ENCODE assay signal across 19 mouse cellular contexts in the genomic region with DNA sequence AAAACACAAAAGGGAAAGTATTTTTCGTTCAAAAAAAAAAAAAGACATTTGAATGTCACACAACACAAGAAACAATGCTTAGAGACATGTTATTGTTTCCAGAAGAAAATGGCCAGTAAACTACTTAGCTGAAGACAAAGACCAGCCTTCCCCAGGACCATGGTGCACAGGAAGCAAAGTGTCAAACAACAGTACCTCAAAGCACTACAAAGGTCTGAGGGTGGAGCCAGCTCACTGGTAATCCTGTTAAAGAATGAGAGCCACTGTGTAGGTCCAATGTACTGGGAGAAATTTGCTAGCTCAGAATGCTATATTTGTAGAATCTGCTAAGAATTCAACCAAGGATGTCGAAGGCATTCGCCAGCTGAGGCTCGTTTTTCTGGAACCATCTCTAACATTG.
DNase-seq lines count a peak whose midpoint lies in the region; ATAC-seq and TF ChIP-seq lines count a peak whose summit lies in the region.
"Had no signal": no experiment of that assay in that cellular context is flagged by ENCODE, and none has a peak within 500 bp of the region (broad histone marks: within the 10 kb centered on the region; RNA-seq: fewer than 3 reads in every experiment).

No protein-coding gene starts in this region.

- no peaks in the 10 kb centered on the region for H3K79me2 ChIP-seq in MEL (ENCODE audit: control insufficient read depth, insufficient read depth, low read length, poor library complexity)

- no peak for TF ChIP-seq POLR2A in MEL (IDR thresholded peaks at IDR 0.05; ENCODE audit: control insufficient read depth in 1 of 2, insufficient read depth in 1 of 2, low read depth in 1 of 2, low read length in 2 of 2, poor library complexity in 1 of 2)

- TF ChIP-seq EP300 in MEL (IDR thresholded peaks at IDR 0.05; ENCODE audit: low read depth in 1 of 2, low read length in 2 of 2): no peak

- peaks cover 2% of the 10 kb centered on the region for H3K4me1 ChIP-seq in heart, embryonic 10.5 days
- no peaks in the 10 kb centered on the region for H3K4me1 ChIP-seq in lung, embryonic 16.5 days (replicated peaks; ENCODE audit: control insufficient read depth, insufficient read depth, low read length)
- H3K4me1 ChIP-seq in MEL (ENCODE audit: control insufficient read depth in 1 of 2, insufficient read depth in 2 of 2, low read length in 2 of 2): peaks cover 0 to 4% of the 10 kb centered on the region in 2 experiments; a peak in 1 of 4 replicates
- H3K4me1 ChIP-seq in midbrain, embryonic 15.5 days: no peaks in the 10 kb centered on the region
- H3K4me1 ChIP-seq: embryonic facial prominence, embryonic 13.5 days; intestine, embryonic 15.5 days; liver, embryonic 12.5 days had no signal

- H3K36me3 ChIP-seq in heart, embryonic 10.5 days: peaks cover 74% of the 10 kb centered on the region
- H3K36me3 ChIP-seq in lung, embryonic 16.5 days (ENCODE audit: control insufficient read depth, insufficient read depth, low read length): peaks cover 15% of the 10 kb centered on the region
- H3K36me3 ChIP-seq in MEL (ENCODE audit: control insufficient read depth in 1 of 2, insufficient read depth in 2 of 2, low read length in 2 of 2): peaks cover 10 to 17% of the 10 kb centered on the region in 2 experiments
- peaks cover 15% of the 10 kb centered on the region for H3K36me3 ChIP-seq in midbrain, embryonic 15.5 days (replicated peaks)

- no peak overlapping the region for H3K4me3 ChIP-seq in heart, embryonic 10.5 days
- H3K4me3 ChIP-seq in lung, embryonic 16.5 days (ENCODE audit: low read length): no peak overlapping the region
- H3K4me3 ChIP-seq in MEL (ENCODE audit: control insufficient read depth in 1 of 2, insufficient read depth in 1 of 2, low read depth in 2 of 2, low read length in 2 of 2): no peak overlapping the region
- no peak overlapping the region for H3K4me3 ChIP-seq in midbrain, embryonic 15.5 days
- H3K4me3 ChIP-seq: embryonic facial prominence, embryonic 13.5 days; intestine, embryonic 15.5 days; liver, embryonic 12.5 days had no signal

- no peak overlapping the region for H3K27ac ChIP-seq in heart, embryonic 10.5 days
- no peak overlapping the region for H3K27ac ChIP-seq in lung, embryonic 16.5 days (ENCODE audit: low read length)
- H3K27ac ChIP-seq in MEL (ENCODE audit: control insufficient read depth, low read depth, low read length): no peak overlapping the region
- H3K27ac ChIP-seq in midbrain, embryonic 15.5 days: peak overlapping the region; percentile 25; the same call in 1 of the 2 replicates
- H3K27ac ChIP-seq: embryonic facial prominence, embryonic 13.5 days; intestine, embryonic 15.5 days; liver, embryonic 12.5 days had no signal

- TF ChIP-seq RAD21 in MEL (IDR thresholded peaks at IDR 0.05; ENCODE audit: low read depth, low read length): no peak

- ATAC-seq in lung, embryonic 16.5 days (ENCODE audit: low read depth): 0 out of 2 replicates have a peak, but pooled peaks have one; percentile 52
- ATAC-seq in midbrain, embryonic 15.5 days (replicated peaks): no peak
- ATAC-seq: intestine, embryonic 15.5 days; liver, embryonic 12.5 days; Patski had no signal

- H3K27me3 ChIP-seq in heart, embryonic 10.5 days (ENCODE audit: insufficient read depth, poor library complexity, severe bottlenecking): no peaks in the 10 kb centered on the region
- no peaks in the 10 kb centered on the region for H3K27me3 ChIP-seq in lung, embryonic 16.5 days (ENCODE audit: control insufficient read depth, insufficient read depth, low read depth, low read length)
- no peaks in the 10 kb centered on the region for H3K27me3 ChIP-seq in MEL (ENCODE audit: control insufficient read depth in 1 of 2, insufficient read depth in 2 of 2, low read length in 2 of 2)
- no peaks in the 10 kb centered on the region for H3K27me3 ChIP-seq in midbrain, embryonic 15.5 days (replicated peaks)
- H3K27me3 ChIP-seq: embryonic facial prominence, embryonic 13.5 days; intestine, embryonic 15.5 days; liver, embryonic 12.5 days; Patski had no signal

- WGBS in heart, embryonic 10.5 days: 86% methylated on average over 4 of the region's 4 CpGs
- 80% methylated on average over 4 of the region's 4 CpGs for WGBS in lung, embryonic 16.5 days
- WGBS in midbrain, embryonic 15.5 days: 65% methylated on average over 4 of the region's 4 CpGs

- TF ChIP-seq CTCF in MEL (IDR thresholded peaks at IDR 0.05 in 2 of 3, conservative IDR thresholded peaks at IDR 0.05 in 1 of 3; ENCODE audit: control insufficient read depth in 1 of 3, insufficient read depth in 1 of 3, low read depth in 2 of 3, low read length in 3 of 3, poor library complexity in 1 of 3, severe bottlenecking in 1 of 3): no peak

- no peak overlapping the region for H3K9ac ChIP-seq in lung, embryonic 16.5 days (ENCODE audit: low read length)
- no peak overlapping the region for H3K9ac ChIP-seq in MEL (ENCODE audit: control insufficient read depth, low read depth, low read length, poor library complexity, severe bottlenecking)
- H3K9ac ChIP-seq in midbrain, embryonic 15.5 days: no peak overlapping the region
- H3K9ac ChIP-seq: embryonic facial prominence, embryonic 13.5 days; intestine, embryonic 15.5 days; liver, embryonic 12.5 days had no signal

- H3K9me3 ChIP-seq in heart, embryonic 10.5 days: no peaks in the 10 kb centered on the region
- H3K9me3 ChIP-seq in lung, embryonic 16.5 days (ENCODE audit: control insufficient read depth, low read length): no peaks in the 10 kb centered on the region
- H3K9me3 ChIP-seq in MEL (replicated peaks; ENCODE audit: insufficient read depth, low read length): no peaks in the 10 kb centered on the region
- H3K9me3 ChIP-seq in midbrain, embryonic 15.5 days: no peaks in the 10 kb centered on the region
- H3K9me3 ChIP-seq: embryonic facial prominence, embryonic 13.5 days; intestine, embryonic 15.5 days; liver, embryonic 12.5 days had no signal

- DNase-seq in heart, embryonic 10.5 days (ENCODE audit: low spot score): peak; percentile 31
- no peak for DNase-seq in heart, adult 8-10 months (ENCODE audit: low spot score)
- DNase-seq in lung, postnatal 36 days: no peak
- no peak for DNase-seq in MEL (ENCODE audit: low read depth, low spot score)
- DNase-seq in adrenal gland, postnatal 4 days (ENCODE audit: low spot score in 2 of 2): no peak
- DNase-seq: adrenal gland, postnatal 36 days; B cell, adult 2 months; cerebellum, adult 8-10 months; heart, postnatal 4 days; layer of hippocampus, postnatal 36 days; left cerebral cortex, postnatal 4 days; lung, postnatal 14 days; thymus, postnatal 4 days had no signal

- H3K4me2 ChIP-seq in lung, embryonic 16.5 days (ENCODE audit: low read depth, low read length): no peak overlapping the region
- no peak overlapping the region for H3K4me2 ChIP-seq in midbrain, embryonic 15.5 days
- H3K4me2 ChIP-seq: embryonic facial prominence, embryonic 13.5 days; intestine, embryonic 15.5 days; liver, embryonic 12.5 days had no signal

TF ChIP-seq in MEL, 35 proteins besides CTCF, POLR2A, EP300 and RAD21:
- TF ChIP-seq ZMIZ1 (IDR thresholded peaks at IDR 0.05; ENCODE audit: low read depth, low read length) (0 out of 2 replicates have a peak, but pooled peaks have one; percentile 24), HCFC1 (IDR thresholded peaks at IDR 0.05; ENCODE audit: low read depth, low read length) (no peak)
TF ChIP-seq in MEL: peak in this region for 1.
